Mouse (Mus musculus): ENCODE data around the gene Hmcn1. TPM values are rescaled to one million over a fixed set of nuclear protein-coding genes. Genes with fewer than 3 reads are reported as not detected.

The Hmcn1 gene
- total and polyA plus RNA-seq, 3 experiments: 0.33 TPM; not detected in 2

- Histone ChIP-seq H3K9me3 (replicated peaks) (no peaks in the 10 kb centered on the region), H3K36me3 (replicated peaks) (no peaks in the 10 kb centered on the region), H3K4me3 (ENCODE audit: low read depth, low read length) (no peak overlapping the region), H3K27me3 (ENCODE audit: insufficient read depth, low read length) (peaks cover 2% of the 10 kb centered on the region), H3K4me1 (ENCODE audit: insufficient read depth, low read depth, low read length) (no peaks in the 10 kb centered on the region)
- ATAC-seq (ENCODE audit: extremely low read depth, insufficient number of reproducible peaks, low FRiP score, poor library complexity, severe bottlenecking): no peak
- no peak for TF ChIP-seq GATA2 (IDR thresholded peaks at IDR 0.05; ENCODE audit: borderline replicate concordance, low read depth, low read length)
- TF ChIP-seq GATA1 (IDR thresholded peaks at IDR 0.05; ENCODE audit: borderline replicate concordance, low read length): no peak
- no peak for TF ChIP-seq CTCF (IDR thresholded peaks at IDR 0.05; ENCODE audit: low read depth, low read length)
- no peak for DNase-seq (ENCODE audit: low spot score)
These were observed 387.1 kb downstream of the Hmcn1 start for GRCm38 (mm10) chr1:150606173-150606572.

DNA sequence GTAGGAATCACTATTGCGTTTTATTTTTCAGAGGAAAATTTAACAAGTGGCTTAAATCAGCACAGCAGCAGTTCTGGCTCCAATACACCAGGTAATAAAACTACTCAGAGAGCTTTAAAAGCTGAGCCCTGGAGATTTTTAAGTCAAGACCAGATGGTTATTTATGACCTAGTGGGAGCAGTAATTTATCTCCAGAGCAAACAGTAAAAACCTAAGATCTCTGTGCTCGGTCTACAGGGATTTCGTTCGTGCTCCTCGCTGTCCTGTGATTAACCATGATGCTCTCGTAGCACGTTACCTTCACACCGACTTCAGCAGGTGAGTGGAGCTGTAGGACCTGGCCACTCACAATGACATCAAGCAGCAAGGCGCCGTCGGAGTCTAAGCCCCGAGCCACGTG is 399.6 kb downstream of the Hmcn1 start:
- Histone ChIP-seq H3K4me1 (ENCODE audit: insufficient read depth, low read depth, low read length) (no peaks in the 10 kb centered on the region), H3K9me3 (replicated peaks) (no peaks in the 10 kb centered on the region)
- ATAC-seq (ENCODE audit: extremely low read depth, insufficient number of reproducible peaks, low FRiP score, poor library complexity, severe bottlenecking): no peak

DNA sequence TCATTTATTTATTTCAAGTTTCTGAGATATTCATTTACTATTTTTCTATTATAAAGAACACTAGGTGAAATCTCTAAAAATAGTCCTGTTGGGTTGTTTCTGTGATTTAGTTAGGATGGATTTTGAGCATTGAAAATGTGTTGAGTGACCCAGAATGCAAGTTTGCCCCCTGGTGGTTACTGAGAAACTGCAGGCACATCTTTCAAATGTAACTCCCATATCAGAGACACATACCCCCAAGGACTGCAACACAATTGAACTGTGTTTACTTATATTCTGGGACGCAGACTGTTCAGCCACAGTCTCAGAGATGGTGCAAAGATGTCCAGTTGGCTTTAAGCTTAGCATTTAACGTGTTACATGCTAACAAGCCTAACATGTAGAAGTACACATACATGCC is 402.0 kb downstream of the Hmcn1 start:
- H3K36me3 ChIP-seq (replicated peaks): no peaks in the 10 kb centered on the region
- ATAC-seq (ENCODE audit: extremely low read depth, insufficient number of reproducible peaks, low FRiP score, poor library complexity, severe bottlenecking) (peak; percentile 38; the same call in 1 of the 2 replicates), DNase-seq (ENCODE audit: low spot score) (peak; percentile 13)
- no peaks in the 10 kb centered on the region for H3K27me3 ChIP-seq (ENCODE audit: insufficient read depth, low read length)
- no peaks in the 10 kb centered on the region for H3K4me1 ChIP-seq (ENCODE audit: insufficient read depth, low read depth, low read length)
- no peak overlapping the region for H3K4me3 ChIP-seq (ENCODE audit: low read depth, low read length)
- TF ChIP-seq CTCF (IDR thresholded peaks at IDR 0.05; ENCODE audit: low read depth, low read length): peak; percentile 81
- no peak for TF ChIP-seq GATA2 (IDR thresholded peaks at IDR 0.05; ENCODE audit: borderline replicate concordance, low read depth, low read length)
- H3K9me3 ChIP-seq (replicated peaks): no peaks in the 10 kb centered on the region

More for the DNA sequence above, 399.6 kb downstream of the Hmcn1 start:
- H3K36me3 ChIP-seq (replicated peaks): no peaks in the 10 kb centered on the region
- no peaks in the 10 kb centered on the region for H3K27me3 ChIP-seq (ENCODE audit: insufficient read depth, low read length)
- DNase-seq (ENCODE audit: low spot score): no peak
- H3K4me3 ChIP-seq (ENCODE audit: low read depth, low read length): no peak overlapping the region
- TF ChIP-seq GATA1 (IDR thresholded peaks at IDR 0.05; ENCODE audit: borderline replicate concordance, low read length) (no peak), TAL1 (conservative IDR thresholded peaks at IDR 0.05; ENCODE audit: low read depth, low read length) (no peak), CTCF (IDR thresholded peaks at IDR 0.05; ENCODE audit: low read depth, low read length) (no peak), POLR2AphosphoS5 (IDR thresholded peaks at IDR 0.05; ENCODE audit: insufficient replicate concordance, low read depth, low read length) (no peak), GATA2 (IDR thresholded peaks at IDR 0.05; ENCODE audit: borderline replicate concordance, low read depth, low read length) (no peak)

- no peak for TF ChIP-seq TAL1 (conservative IDR thresholded peaks at IDR 0.05; ENCODE audit: low read depth, low read length)
- no peak for TF ChIP-seq CTCF (IDR thresholded peaks at IDR 0.05; ENCODE audit: low read depth, low read length)
- TF ChIP-seq GATA2 (IDR thresholded peaks at IDR 0.05; ENCODE audit: borderline replicate concordance, low read depth, low read length): no peak
- TF ChIP-seq POLR2AphosphoS5 (IDR thresholded peaks at IDR 0.05; ENCODE audit: insufficient replicate concordance, low read depth, low read length): no peak
- TF ChIP-seq GATA1 (IDR thresholded peaks at IDR 0.05; ENCODE audit: borderline replicate concordance, low read length): no peak
- ATAC-seq (ENCODE audit: extremely low read depth, insufficient number of reproducible peaks, low FRiP score, poor library complexity, severe bottlenecking) (no peak), DNase-seq (ENCODE audit: low spot score) (no peak)
- Histone ChIP-seq H3K4me1 (ENCODE audit: insufficient read depth, low read depth, low read length) (no peaks in the 10 kb centered on the region), H3K9me3 (replicated peaks) (no peaks in the 10 kb centered on the region), H3K36me3 (replicated peaks) (no peaks in the 10 kb centered on the region), H3K4me3 (ENCODE audit: low read depth, low read length) (no peak overlapping the region), H3K27me3 (ENCODE audit: insufficient read depth, low read length) (no peaks in the 10 kb centered on the region)
These were observed 405.8 kb downstream of the Hmcn1 start for GRCm38 (mm10) chr1:150587410-150587809.

DNA sequence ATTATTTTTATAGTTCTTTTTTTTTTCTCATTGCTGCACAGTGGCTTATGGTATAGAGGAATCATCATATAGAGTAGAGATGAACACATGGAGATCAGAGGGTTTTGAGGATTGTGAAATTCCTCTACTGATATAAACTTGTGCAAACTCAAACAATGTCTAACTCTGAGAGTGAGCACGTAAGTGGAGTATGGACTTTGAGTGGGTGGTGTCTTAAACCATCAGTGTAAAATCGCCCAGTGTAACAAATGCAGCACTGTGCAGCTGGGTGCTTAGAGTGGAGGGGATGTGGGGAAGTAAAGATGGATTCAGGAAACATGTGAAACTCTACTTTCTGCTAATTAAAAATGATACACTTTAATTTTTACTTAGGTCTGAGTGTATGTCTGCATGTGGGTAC is 408.8 kb downstream of the Hmcn1 start:
- no peak for DNase-seq (ENCODE audit: low spot score)
- H3K27me3 ChIP-seq (ENCODE audit: insufficient read depth, low read length): no peaks in the 10 kb centered on the region; the same call in 1 of the 2 replicates
- ATAC-seq (ENCODE audit: extremely low read depth, insufficient number of reproducible peaks, low FRiP score, poor library complexity, severe bottlenecking): no peak
- H3K36me3 ChIP-seq (replicated peaks): no peaks in the 10 kb centered on the region
- no peak overlapping the region for H3K4me3 ChIP-seq (ENCODE audit: low read depth, low read length)
- TF ChIP-seq GATA2 (IDR thresholded peaks at IDR 0.05; ENCODE audit: borderline replicate concordance, low read depth, low read length): no peak
- TF ChIP-seq CTCF (IDR thresholded peaks at IDR 0.05; ENCODE audit: low read depth, low read length): no peak
- no peak for TF ChIP-seq POLR2AphosphoS5 (IDR thresholded peaks at IDR 0.05; ENCODE audit: insufficient replicate concordance, low read depth, low read length)
- TF ChIP-seq GATA1 (IDR thresholded peaks at IDR 0.05; ENCODE audit: borderline replicate concordance, low read length): no peak
- no peak for TF ChIP-seq TAL1 (conservative IDR thresholded peaks at IDR 0.05; ENCODE audit: low read depth, low read length)
- no peaks in the 10 kb centered on the region for H3K9me3 ChIP-seq (replicated peaks)
- no peaks in the 10 kb centered on the region for H3K4me1 ChIP-seq (ENCODE audit: insufficient read depth, low read depth, low read length)

DNA sequence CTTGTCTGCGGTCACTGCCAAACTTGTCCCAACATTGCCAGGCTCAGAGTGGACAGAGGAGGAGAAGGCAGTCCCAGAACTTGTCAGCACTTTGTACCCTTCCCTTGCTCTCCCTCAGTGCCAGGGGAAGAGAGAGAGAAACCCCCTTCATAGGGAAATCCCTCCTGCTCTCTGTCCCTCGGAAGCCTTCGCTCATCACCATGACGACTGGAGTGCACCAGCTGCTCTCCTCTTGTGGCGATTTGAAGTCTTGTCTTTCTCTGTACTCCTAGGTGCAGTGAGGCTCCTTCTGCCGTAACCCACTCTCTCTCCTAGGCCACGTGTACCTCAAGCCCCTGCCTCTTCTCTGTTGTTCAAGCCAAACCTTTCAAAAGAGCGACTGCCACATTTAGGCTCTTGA is 409.5 kb downstream of the Hmcn1 start:
- ATAC-seq (ENCODE audit: extremely low read depth, insufficient number of reproducible peaks, low FRiP score, poor library complexity, severe bottlenecking) (no peak), DNase-seq (ENCODE audit: low spot score) (no peak)
- H3K9me3 ChIP-seq (replicated peaks): no peaks in the 10 kb centered on the region
- TF ChIP-seq GATA2 (IDR thresholded peaks at IDR 0.05; ENCODE audit: borderline replicate concordance, low read depth, low read length) (no peak), GATA1 (IDR thresholded peaks at IDR 0.05; ENCODE audit: borderline replicate concordance, low read length) (no peak), POLR2AphosphoS5 (IDR thresholded peaks at IDR 0.05; ENCODE audit: insufficient replicate concordance, low read depth, low read length) (no peak), CTCF (IDR thresholded peaks at IDR 0.05; ENCODE audit: low read depth, low read length) (no peak), TAL1 (conservative IDR thresholded peaks at IDR 0.05; ENCODE audit: low read depth, low read length) (no peak)
- H3K4me3 ChIP-seq (ENCODE audit: low read depth, low read length): no peak overlapping the region
- H3K4me1 ChIP-seq (ENCODE audit: insufficient read depth, low read depth, low read length): no peaks in the 10 kb centered on the region
- H3K36me3 ChIP-seq (replicated peaks): no peaks in the 10 kb centered on the region
- no peaks in the 10 kb centered on the region; the same call in 1 of the 2 replicates for H3K27me3 ChIP-seq (ENCODE audit: insufficient read depth, low read length)

DNA sequence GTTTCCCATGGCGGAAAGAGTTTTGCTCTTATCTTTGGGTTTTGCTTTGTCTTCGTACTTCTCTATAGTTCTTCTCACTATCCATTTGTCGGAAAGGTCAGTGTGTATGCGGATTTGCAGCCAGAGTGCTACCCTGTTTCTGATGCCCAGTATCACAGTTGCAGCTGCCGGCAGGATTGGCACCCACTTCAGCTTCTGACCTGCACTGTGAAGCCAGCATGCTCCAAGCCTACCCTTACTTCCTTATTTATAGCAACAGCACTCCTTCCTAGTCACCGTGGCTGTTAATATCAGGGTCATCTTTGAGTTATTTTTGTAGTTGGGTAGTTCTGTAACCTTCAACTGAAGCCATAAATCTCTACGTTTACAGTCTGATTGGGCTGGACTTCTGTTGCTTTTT is 412.7 kb downstream of the Hmcn1 start:
- ATAC-seq (ENCODE audit: extremely low read depth, insufficient number of reproducible peaks, low FRiP score, poor library complexity, severe bottlenecking): no peak
- TF ChIP-seq CTCF (IDR thresholded peaks at IDR 0.05; ENCODE audit: low read depth, low read length) (no peak), TAL1 (conservative IDR thresholded peaks at IDR 0.05; ENCODE audit: low read depth, low read length) (no peak), POLR2AphosphoS5 (IDR thresholded peaks at IDR 0.05; ENCODE audit: insufficient replicate concordance, low read depth, low read length) (no peak), GATA1 (IDR thresholded peaks at IDR 0.05; ENCODE audit: borderline replicate concordance, low read length) (no peak), GATA2 (IDR thresholded peaks at IDR 0.05; ENCODE audit: borderline replicate concordance, low read depth, low read length) (no peak)
- Histone ChIP-seq H3K4me3 (ENCODE audit: low read depth, low read length) (no peak overlapping the region), H3K9me3 (replicated peaks) (no peaks in the 10 kb centered on the region), H3K27me3 (ENCODE audit: insufficient read depth, low read length) (no peaks in the 10 kb centered on the region; the same call in 1 of the 2 replicates), H3K4me1 (ENCODE audit: insufficient read depth, low read depth, low read length) (peaks cover under 1% of the 10 kb centered on the region; the same call in 1 of the 2 replicates), H3K36me3 (replicated peaks) (no peaks in the 10 kb centered on the region)
- no peak for DNase-seq (ENCODE audit: low spot score)
